Mouse (Mus musculus): ENCODE results near the gene Rps15a. TPM values are rescaled to one million over a fixed set of nuclear protein-coding genes. Genes with fewer than 3 reads are reported as not detected.

The Rps15a gene
- polyA plus RNA-seq, 1 experiment from 2014 or later, result 325 TPM

DNA sequence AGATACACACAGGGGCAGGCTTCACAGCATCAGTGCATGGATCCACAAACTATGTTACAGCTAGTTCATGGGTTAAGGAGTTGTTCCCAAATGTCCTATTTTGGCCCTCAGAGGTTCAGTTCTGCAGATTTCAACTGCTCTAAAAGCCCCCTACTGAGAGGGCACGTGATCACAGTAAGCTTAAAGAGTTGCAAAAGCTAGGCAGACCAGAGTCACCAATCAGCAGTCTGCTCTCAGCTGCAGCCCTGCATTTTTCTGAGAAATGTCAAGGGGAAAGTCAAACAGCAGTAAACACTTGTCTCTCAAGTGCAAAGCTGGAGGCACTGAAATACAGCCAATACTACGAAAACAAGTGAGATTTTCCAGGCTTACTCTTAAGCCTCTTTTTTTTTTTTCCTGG, 3.2 kb upstream of the Rps15a start:
- H3K36me3 ChIP-seq (ENCODE audit: control insufficient read depth, insufficient read depth, low read length), result peaks cover 11% of the 10 kb centered on the region
- no peaks in the 10 kb centered on the region for H3K9me3 ChIP-seq (replicated peaks; ENCODE audit: control insufficient read depth, low read length, poor library complexity, severe bottlenecking)
- no peaks in the 10 kb centered on the region for H3K27me3 ChIP-seq (ENCODE audit: control insufficient read depth, insufficient read depth, low read depth, low read length)
- H3K27ac ChIP-seq (ENCODE audit: low read length), result no peak overlapping the region
- peaks cover 9% of the 10 kb centered on the region for H3K4me1 ChIP-seq (ENCODE audit: control insufficient read depth, insufficient read depth, low read length)
- no peak overlapping the region for H3K4me3 ChIP-seq (ENCODE audit: low read depth, low read length)
- H3K9ac ChIP-seq (ENCODE audit: low read depth, low read length), result no peak overlapping the region
- ATAC-seq, result no peak
- H3K4me2 ChIP-seq (ENCODE audit: low read length), result no peak overlapping the region
- WGBS, result 42% methylated on average over 2 of the region's 2 CpGs

DNA sequence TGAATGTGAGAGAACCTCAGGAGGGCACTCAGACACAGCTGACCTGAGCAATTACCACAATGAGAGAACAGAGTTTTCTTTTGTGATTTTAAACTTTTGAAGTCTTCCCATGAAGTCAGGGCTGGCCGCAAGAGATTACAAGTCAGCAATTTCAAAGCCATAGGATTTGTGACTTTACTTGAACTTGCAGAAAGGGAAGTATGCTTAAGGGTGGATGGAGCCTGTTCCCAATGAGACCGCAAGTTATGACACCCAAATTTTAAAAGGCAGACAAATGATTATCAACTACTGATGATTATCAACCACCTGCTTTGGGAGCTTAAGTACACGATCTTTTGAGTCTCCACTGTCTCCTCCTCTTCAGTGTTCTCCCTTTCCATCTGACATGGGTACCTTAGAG, 2.4 kb upstream of the Rps15a start:
- Histone ChIP-seq H3K9me3 (replicated peaks; ENCODE audit: control insufficient read depth, low read length, poor library complexity, severe bottlenecking) (no peaks in the 10 kb centered on the region), H3K4me3 (ENCODE audit: low read depth, low read length) (no peak overlapping the region), H3K4me2 (ENCODE audit: low read length) (no peak overlapping the region), H3K9ac (ENCODE audit: low read depth, low read length) (no peak overlapping the region), H3K36me3 (ENCODE audit: control insufficient read depth, insufficient read depth, low read length) (peaks cover 10% of the 10 kb centered on the region), H3K4me1 (ENCODE audit: control insufficient read depth, insufficient read depth, low read length) (peaks cover 16% of the 10 kb centered on the region), H3K27ac (ENCODE audit: low read length) (no peak overlapping the region), H3K27me3 (ENCODE audit: control insufficient read depth, insufficient read depth, low read depth, low read length) (no peaks in the 10 kb centered on the region)
- no peak for ATAC-seq
- WGBS, result 81% methylated on average over 3 of the region's 3 CpGs

DNA sequence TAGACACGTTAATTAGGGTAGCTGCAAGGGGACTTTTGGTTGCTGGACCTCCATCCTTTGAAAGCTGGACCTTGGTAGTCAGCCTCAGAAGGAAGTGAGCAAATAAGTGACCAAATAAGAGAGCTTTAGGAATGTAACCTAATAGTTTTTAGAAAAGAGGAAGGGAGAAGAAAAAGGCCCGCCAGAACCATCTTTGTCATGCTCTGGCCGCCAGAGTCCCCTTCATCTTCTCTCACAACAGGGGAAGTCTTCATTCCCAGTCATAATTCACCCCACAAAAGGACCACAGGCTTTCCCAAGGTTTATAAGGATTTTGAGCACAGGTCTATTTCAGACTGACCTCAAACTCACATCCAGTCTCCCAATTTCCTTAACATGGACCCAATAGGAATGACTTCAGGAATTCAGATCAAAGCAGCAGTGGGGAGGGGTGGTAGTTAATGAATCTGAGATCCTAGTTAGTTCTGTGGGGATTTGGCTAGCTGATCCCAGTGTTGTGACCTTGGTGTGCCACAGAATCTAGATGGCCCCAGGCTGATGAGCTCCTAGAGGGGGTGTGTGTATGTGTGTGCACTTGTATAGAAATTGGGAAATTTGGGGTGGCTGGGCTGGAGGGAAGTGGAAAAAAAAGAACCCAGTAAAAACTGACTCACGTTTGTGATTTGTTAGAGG, 1.7 kb upstream of the Rps15a start:
- Histone ChIP-seq H3K27me3 (ENCODE audit: control insufficient read depth, insufficient read depth, low read depth, low read length) (no peaks in the 10 kb centered on the region), H3K4me2 (ENCODE audit: low read length) (no peak overlapping the region), H3K9ac (ENCODE audit: low read depth, low read length) (no peak overlapping the region), H3K36me3 (ENCODE audit: control insufficient read depth, insufficient read depth, low read length) (peaks cover 9% of the 10 kb centered on the region), H3K9me3 (replicated peaks; ENCODE audit: control insufficient read depth, low read length, poor library complexity, severe bottlenecking) (no peaks in the 10 kb centered on the region), H3K27ac (ENCODE audit: low read length) (no peak overlapping the region), H3K4me3 (ENCODE audit: low read depth, low read length) (no peak overlapping the region), H3K4me1 (ENCODE audit: control insufficient read depth, insufficient read depth, low read length) (peaks cover 23% of the 10 kb centered on the region)
- no peak for ATAC-seq
- WGBS, result 51% methylated on average over 4 of the region's 4 CpGs

DNA sequence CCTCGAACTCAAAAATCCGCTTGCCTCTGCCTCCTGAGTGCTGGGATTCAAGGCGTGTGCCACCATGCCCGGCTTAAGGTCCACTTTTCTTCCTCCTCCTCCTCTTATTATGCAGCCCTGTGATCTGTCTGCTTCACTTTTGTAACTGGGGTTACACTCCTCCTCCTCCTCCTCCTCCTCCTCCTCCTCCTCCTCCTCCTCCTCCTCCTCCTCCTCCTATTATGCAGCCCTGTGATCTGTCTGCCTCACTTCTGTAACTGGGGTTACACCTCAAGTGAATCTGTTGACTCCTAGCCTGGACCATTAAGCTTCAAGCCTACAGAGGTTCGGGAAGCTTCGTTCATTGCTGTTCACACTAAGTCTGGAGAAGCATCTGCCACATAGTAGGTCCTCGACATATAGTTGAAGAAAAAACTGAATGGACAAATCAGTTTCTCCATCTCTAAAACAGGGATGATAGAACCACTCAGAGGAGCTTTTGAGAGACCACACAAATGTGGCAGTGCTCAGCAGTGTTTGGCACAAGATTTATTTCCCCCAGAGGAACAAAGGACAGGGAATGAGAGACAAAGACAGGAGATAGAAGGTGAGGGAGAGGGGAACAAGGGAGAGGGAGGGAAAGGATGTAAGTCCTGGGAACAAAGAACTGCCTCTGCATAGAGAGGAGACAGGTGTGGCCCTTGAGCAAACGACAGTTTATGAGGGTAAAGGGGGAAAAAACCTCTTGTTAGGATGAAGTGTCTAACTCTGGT, 975 bp upstream of the Rps15a start:
- peaks cover 8% of the 10 kb centered on the region for H3K36me3 ChIP-seq (ENCODE audit: control insufficient read depth, insufficient read depth, low read length)
- peak overlapping the region; percentile 68; the same call in 1 of the 2 replicates for H3K9ac ChIP-seq (ENCODE audit: low read depth, low read length)

DNA sequence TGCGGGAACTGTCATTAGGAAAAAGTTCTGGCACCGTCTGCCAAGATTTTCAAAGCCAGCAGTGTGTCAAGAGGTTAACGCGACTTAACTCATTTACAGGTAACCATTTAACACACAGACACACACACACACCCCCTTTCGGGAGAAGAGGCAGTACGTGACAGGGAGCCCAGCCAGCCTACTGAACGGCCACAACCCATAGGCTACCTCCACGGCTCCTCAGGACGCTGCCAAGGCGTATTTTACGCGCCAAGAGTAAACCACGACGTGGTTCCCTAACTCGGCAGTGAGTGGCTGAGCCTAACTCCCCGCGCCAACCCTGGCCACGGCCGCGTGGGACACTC, 483 bp downstream of the Rps15a start:
- Histone ChIP-seq H3K36me3 (ENCODE audit: control insufficient read depth, insufficient read depth, low read length) (peaks cover 11% of the 10 kb centered on the region; the same call in 1 of the 2 replicates), H3K4me1 (ENCODE audit: control insufficient read depth, insufficient read depth, low read length) (peaks cover 44% of the 10 kb centered on the region), H3K4me3 (ENCODE audit: low read depth, low read length) (peak overlapping the region; percentile 87), H3K9me3 (replicated peaks; ENCODE audit: control insufficient read depth, low read length, poor library complexity, severe bottlenecking) (no peaks in the 10 kb centered on the region), H3K27me3 (ENCODE audit: control insufficient read depth, insufficient read depth, low read depth, low read length) (no peaks in the 10 kb centered on the region), H3K4me2 (ENCODE audit: low read length) (peak overlapping the region; percentile 94), H3K9ac (ENCODE audit: low read depth, low read length) (peak overlapping the region; percentile 96), H3K27ac (ENCODE audit: low read length) (peak overlapping the region; percentile 82)
- ATAC-seq, result peak; percentile 60; the same call in 1 of the 2 replicates
- WGBS, result under 1% methylated on average over 20 of the region's 20 CpGs

More for the DNA sequence above, 975 bp upstream of the Rps15a start:
- no peaks in the 10 kb centered on the region for H3K9me3 ChIP-seq (replicated peaks; ENCODE audit: control insufficient read depth, low read length, poor library complexity, severe bottlenecking)
- H3K4me1 ChIP-seq (ENCODE audit: control insufficient read depth, insufficient read depth, low read length), result peaks cover 29% of the 10 kb centered on the region
- peak; percentile 20; the same call in 1 of the 2 replicates for ATAC-seq
- peak overlapping the region; percentile 72 for H3K4me2 ChIP-seq (ENCODE audit: low read length)
- H3K27me3 ChIP-seq (ENCODE audit: control insufficient read depth, insufficient read depth, low read depth, low read length), result no peaks in the 10 kb centered on the region
- 13% methylated on average over 8 of the region's 8 CpGs for WGBS
- peak overlapping the region; percentile 87 for H3K4me3 ChIP-seq (ENCODE audit: low read depth, low read length)
- no peak overlapping the region for H3K27ac ChIP-seq (ENCODE audit: low read length)

DNA sequence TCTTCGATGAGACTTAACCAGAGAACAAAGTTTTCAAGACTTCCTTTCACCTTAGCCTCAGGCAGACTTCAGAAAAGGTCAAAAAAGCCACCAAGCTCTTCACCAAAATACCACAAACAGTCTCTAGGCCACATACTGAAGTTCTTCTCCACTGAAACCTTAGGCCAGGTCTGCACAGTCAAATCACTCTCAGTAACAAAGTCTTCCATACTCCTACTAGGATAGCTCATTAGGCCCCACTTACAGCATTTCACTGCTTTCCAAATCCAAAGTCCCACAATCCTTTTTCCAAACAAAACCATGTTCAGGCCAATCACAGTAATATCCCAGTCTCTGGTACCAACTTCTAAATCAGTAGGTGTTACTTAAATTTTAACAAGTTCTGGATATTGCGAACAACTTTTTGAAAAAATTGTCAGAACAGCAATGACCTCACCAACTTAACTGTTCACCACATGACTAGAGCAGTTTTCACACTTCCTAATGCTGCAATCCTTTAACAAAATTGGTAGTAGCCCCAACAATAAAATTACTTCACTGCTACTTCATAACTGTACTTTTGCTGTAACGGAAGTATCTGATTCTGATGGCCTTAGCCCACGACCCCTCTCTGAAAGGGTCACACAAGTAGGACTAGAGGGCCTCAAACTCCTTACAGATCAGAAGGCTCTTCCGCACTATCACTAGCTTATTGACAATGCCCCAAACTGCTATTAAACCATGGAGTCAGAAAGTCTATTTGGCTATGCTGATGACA, 2.3 kb downstream of the Rps15a start:
- Histone ChIP-seq H3K9ac (ENCODE audit: low read depth, low read length) (no peak overlapping the region; the same call in 1 of the 2 replicates), H3K4me1 (ENCODE audit: control insufficient read depth, insufficient read depth, low read length) (peaks cover 47% of the 10 kb centered on the region), H3K9me3 (replicated peaks; ENCODE audit: control insufficient read depth, low read length, poor library complexity, severe bottlenecking) (no peaks in the 10 kb centered on the region), H3K27ac (ENCODE audit: low read length) (no peak overlapping the region), H3K4me3 (ENCODE audit: low read depth, low read length) (peak overlapping the region; percentile 87; the same call in 1 of the 2 replicates), H3K4me2 (ENCODE audit: low read length) (peak overlapping the region; percentile 94), H3K36me3 (ENCODE audit: control insufficient read depth, insufficient read depth, low read length) (peaks cover 18% of the 10 kb centered on the region), H3K27me3 (ENCODE audit: control insufficient read depth, insufficient read depth, low read depth, low read length) (no peaks in the 10 kb centered on the region)
- no peak for ATAC-seq
- WGBS, result 78% methylated on average over 5 of the region's 5 CpGs

DNA sequence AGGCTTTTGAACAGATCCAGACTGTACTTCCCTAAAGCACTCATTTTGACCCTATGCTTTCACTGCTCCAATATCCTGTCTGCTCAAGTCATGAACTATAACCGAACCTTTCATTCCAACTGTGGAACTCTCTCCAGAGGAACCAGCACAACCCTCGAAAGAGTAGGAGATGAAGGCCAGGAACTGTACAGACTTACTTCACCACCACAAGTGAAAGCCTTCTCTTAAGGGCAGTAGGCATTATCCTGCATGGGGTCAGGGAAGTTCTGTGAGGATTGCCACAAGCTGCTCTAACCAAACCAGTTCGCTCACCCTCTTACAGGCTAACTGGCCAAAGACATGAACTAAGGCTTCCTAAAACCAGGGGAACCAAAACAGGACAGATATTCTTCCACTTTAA, 4.9 kb downstream of the Rps15a start:
- WGBS, result 84% methylated on average over 3 of the region's 3 CpGs
- peak overlapping the region; percentile 26; the same call in 1 of the 2 replicates for H3K4me2 ChIP-seq (ENCODE audit: low read length)
- H3K36me3 ChIP-seq (ENCODE audit: control insufficient read depth, insufficient read depth, low read length), result peaks cover 34% of the 10 kb centered on the region

DNA sequence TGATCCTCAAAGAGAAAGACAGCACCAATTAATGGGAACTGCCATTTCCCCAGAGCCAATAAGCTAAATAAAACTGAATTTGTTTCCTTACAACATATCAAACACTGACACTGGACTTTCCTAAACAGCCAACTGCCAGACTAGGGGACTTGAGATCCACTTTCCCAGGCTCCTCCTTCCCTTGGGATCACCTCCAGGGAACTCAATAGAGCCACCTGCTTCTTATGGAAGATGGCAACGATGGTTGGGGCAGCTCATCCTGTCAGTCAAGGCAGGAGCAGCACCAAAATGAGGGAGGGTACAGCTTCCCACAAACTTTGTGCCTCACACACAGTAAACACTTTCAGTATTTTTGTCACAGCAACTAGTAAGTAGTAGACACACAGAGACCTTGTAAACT, 8.3 kb downstream of the Rps15a start:
- peaks cover 24% of the 10 kb centered on the region for H3K4me1 ChIP-seq (ENCODE audit: control insufficient read depth, insufficient read depth, low read length)
- H3K9ac ChIP-seq (ENCODE audit: low read depth, low read length), result no peak overlapping the region
- H3K9me3 ChIP-seq (replicated peaks; ENCODE audit: control insufficient read depth, low read length, poor library complexity, severe bottlenecking), result no peaks in the 10 kb centered on the region
- peaks cover 34% of the 10 kb centered on the region for H3K36me3 ChIP-seq (ENCODE audit: control insufficient read depth, insufficient read depth, low read length)
- no peak overlapping the region for H3K27ac ChIP-seq (ENCODE audit: low read length)
- H3K27me3 ChIP-seq (ENCODE audit: control insufficient read depth, insufficient read depth, low read depth, low read length), result no peaks in the 10 kb centered on the region
- 55% methylated on average over 1 of the region's 1 CpGs for WGBS
- no peak for ATAC-seq
- H3K4me2 ChIP-seq (ENCODE audit: low read length), result no peak overlapping the region
- H3K4me3 ChIP-seq (ENCODE audit: low read depth, low read length), result no peak overlapping the region

More for the DNA sequence above, 4.9 kb downstream of the Rps15a start:
- no peak overlapping the region for H3K4me3 ChIP-seq (ENCODE audit: low read depth, low read length)
- peaks cover 47% of the 10 kb centered on the region for H3K4me1 ChIP-seq (ENCODE audit: control insufficient read depth, insufficient read depth, low read length)
- H3K27ac ChIP-seq (ENCODE audit: low read length), result no peak overlapping the region
- ATAC-seq, result no peak
- H3K27me3 ChIP-seq (ENCODE audit: control insufficient read depth, insufficient read depth, low read depth, low read length), result no peaks in the 10 kb centered on the region
- H3K9ac ChIP-seq (ENCODE audit: low read depth, low read length), result no peak overlapping the region
- no peaks in the 10 kb centered on the region for H3K9me3 ChIP-seq (replicated peaks; ENCODE audit: control insufficient read depth, low read length, poor library complexity, severe bottlenecking)
